Mouse (Mus musculus): ENCODE results near the gene Cpb1.

The Cpb1 gene

GRCm38 (mm10) chr3:20275633-20276032 lies at the start of gene Cpb1:
TSS of gene Cpb1 (minus strand) at chr3:20275733.
- DNase-seq (ENCODE audit: low spot score) = no peak

GRCm38 (mm10) chr3:20317233-20317632 lies 41.7 kb upstream of the Cpb1 start:
- DNase-seq (ENCODE audit: low spot score) = no peak

DNA sequence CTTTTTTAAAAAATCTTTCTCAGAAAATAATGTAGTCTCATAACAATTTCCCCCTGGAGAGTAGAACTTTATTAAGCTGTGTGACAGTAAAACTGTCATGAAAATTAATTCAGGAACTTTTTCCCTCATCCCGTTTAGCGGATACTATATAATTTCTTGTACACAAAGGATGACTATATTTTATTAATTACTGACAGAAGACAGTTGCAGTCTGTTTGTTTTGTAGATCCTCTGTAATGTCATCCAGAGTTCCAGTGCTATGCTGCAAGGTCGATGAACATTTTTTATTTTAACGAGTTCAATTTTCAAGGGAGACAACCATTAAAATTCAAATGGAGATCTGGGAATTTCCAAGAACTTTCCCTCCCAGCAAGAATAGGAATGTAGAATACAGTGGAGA lies 33.6 kb upstream of the Cpb1 start:
- DNase-seq (ENCODE audit: low spot score) = no peak

DNA sequence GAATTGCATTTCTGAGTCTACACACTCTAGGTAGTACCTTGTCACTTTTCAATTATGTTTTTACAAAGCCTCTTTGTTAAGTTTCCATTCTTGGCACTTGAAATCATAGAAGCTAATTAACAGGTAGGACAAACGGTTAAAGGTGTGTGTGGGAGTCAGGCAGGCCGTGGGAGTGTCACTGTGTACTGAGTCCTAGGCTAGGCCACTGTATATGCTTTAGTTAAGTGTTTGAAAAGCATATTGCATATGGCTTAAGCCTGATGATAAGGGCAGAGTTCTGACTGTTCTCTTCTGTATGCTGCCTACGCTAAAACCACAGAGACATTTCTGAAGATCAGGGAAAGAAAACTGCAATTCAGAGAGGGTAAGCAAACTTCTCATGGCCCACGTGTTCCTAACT lies 31.7 kb upstream of the Cpb1 start:
- DNase-seq (ENCODE audit: low spot score) = no peak

- DNase-seq (ENCODE audit: low spot score) = no peak
Observed at GRCm38 (mm10) chr3:20304758-20305352, 29.3 kb upstream of the Cpb1 start.

- DNase-seq (ENCODE audit: low spot score) = no peak
Observed at GRCm38 (mm10) chr3:20295546-20295945, 20.0 kb upstream of the Cpb1 start.

- DNase-seq (ENCODE audit: low spot score) = peak; percentile 63
Observed at GRCm38 (mm10) chr3:20294542-20295348, 19.2 kb upstream of the Cpb1 start.

GRCm38 (mm10) chr3:20291370-20291769 lies 15.8 kb upstream of the Cpb1 start:
- no peak for DNase-seq (ENCODE audit: low spot score)

DNA sequence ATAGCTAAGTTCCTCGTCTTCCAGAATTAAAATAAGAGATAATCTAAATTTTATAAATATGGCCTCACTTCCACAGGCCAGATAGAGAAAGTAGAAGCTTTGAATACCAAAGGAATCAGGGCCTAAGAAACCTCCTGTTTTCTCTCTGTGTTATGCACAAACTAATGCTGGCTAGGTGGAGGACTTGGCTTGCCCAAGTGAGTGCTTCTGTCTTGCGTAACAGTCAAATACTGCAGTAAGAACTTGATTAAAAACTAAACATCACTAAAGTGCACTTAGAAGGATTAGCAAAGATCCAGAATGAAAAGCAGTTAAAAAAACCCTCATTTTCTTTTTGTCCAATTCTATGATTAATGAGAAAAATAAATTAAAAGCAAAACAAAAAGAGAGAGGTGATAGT lies 13.2 kb upstream of the Cpb1 start:
- no peak for DNase-seq (ENCODE audit: low spot score)

GRCm38 (mm10) chr3:20281796-20282195 lies 6.3 kb upstream of the Cpb1 start:
- DNase-seq (ENCODE audit: low spot score) = no peak

DNA sequence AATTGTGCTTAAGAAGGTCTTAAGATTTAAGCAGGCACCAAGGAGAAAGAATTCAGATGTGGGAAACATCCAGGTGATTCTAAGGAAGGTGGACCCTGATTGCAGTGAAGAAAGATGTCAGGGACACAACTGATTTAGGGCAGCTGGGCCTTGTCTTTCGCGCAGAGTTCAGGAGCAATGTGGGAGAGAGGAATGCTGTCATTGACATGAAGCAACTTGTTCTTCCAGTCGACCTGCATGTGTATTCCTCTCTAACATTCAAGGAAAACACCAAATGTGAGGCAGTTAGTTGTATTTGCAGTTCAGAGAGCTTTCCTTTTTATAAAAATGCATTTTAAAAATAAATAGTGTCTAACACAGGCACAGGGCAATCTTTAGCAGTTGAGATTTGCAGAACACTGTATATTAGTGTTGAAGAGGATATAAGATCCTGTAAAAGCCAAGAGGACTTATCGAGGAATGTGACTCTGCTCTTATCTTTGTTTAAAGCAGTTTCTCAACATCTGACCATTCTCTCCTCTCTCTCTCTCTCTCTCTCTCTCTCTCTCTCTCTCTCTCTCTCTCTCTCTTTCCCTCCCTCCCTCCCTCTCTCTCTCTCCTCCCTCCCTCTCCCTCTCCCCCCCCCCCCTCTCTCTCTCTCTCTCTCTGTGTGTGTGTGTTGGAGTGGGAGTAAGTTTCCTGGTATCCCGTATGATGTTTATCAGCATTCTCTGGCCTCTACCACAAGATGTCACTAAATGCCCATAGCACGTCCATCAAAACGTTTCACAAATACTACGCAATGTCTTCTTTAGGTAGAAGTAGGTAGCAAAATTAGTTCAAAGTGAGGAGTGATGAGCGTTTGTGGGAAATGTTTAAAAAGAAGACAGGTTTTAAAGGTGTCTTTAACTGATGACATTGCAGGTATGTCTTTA lies 20.7 kb downstream of the Cpb1 start:
- DNase-seq (ENCODE audit: low spot score) = peak; percentile 33

- DNase-seq (ENCODE audit: low spot score) = no peak
Observed at GRCm38 (mm10) chr3:20243913-20244312, 31.6 kb downstream of the Cpb1 start.

DNA sequence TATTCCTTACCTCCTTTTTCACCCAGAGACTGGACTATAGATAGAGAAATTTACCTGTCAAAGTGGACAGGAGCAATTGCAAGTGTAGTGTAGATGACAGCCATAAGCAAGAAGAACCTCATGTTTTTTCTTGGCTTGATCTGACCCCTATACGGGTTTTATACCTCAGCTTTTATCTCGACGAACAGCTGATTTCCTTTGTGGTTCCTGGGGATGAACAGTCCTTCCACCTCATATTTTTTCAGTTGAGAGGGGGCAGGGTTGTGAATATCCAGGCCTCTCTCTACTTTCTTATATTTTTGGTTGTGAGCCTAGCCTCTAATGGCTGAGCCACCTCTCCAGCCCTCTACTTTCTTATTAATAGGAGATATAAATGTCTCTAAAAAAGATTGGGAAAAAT lies 33.5 kb downstream of the Cpb1 start, which contains the start of gene Cpa3:
Gene Cpa3 (minus strand): TSS at position 132 of the 400 bp plus-strand sequence.
- no peak for DNase-seq (ENCODE audit: low spot score)

DNA sequence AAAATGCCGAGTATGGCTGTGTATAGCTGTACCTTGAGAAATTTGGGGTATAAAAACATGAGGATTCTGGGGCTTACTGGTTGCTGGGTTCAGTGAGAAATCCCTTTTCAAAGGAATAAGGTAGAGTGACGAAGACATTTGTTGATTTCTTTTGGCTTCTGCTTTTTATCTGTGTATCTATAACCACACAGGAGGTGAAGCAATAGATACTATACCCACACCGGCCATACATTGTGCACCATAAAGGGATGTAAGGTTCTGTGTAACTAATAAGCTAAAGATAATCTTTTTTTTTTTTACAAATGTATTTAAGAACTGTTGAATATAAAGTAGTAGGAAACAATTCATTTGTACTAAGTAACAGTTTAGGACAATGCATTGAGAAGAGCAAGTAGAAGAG lies 35.8 kb downstream of the Cpb1 start:
- DNase-seq (ENCODE audit: low spot score) = no peak

DNA sequence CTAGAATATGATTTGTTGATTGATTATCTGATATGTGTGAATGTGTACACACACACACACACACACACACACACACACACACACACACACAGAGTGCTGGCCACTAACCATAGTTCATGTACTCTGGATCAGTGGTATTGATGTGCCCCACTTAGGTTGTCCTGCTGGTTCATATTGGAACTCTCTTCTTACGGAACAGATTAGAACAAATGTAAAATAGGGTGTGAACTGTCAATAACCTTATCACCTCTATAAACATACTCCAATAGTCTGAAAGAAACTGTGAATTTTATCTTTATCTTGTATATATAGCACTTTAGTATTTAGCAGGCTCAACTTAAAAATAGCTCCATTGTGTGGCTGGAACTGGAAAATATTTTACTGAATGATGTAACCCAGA lies 38.6 kb downstream of the Cpb1 start:
- no peak for DNase-seq (ENCODE audit: low spot score)

DNA sequence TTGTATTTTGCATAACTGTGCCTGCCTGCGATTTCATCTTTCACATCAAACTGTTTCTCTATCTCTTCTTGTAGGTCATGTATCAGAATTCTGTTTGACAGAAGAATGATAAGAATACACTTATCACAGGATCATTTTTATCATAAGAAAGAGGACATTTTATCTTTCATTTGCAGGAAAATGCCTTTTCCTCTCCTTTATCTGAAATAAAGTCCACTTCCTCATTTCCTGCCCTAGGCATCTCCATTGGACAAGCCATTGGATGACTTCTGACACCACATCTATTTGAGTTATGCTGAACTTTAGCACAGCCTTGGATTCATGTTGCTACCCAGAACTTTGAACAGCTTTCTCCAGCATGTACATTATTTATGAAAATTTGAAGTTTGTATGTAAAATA lies 46.5 kb downstream of the Cpb1 start:
- DNase-seq (ENCODE audit: low spot score) = no peak

DNA sequence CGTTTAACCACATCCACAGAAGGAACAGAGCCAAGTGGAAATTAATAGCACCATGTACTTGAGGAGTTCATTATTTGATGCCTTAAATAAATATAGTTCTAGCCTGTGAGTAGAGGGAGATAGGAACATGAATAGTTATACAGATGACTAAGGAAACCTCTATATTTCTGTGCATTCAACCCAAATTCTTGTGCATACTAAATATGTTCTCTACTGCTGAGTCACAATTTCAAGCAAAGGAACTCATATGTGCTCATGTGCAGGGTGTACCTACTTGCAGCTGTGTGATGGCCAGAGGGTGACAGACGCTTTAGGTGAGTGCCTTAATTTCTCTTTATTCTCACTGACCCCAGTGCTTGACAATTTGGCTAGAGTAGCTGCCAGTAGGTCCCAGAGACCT lies 50.1 kb downstream of the Cpb1 start:
- no peak for DNase-seq (ENCODE audit: low spot score)

- no peak for DNase-seq (ENCODE audit: low spot score)
Observed at GRCm38 (mm10) chr3:20222926-20223698, 52.4 kb downstream of the Cpb1 start.

DNA sequence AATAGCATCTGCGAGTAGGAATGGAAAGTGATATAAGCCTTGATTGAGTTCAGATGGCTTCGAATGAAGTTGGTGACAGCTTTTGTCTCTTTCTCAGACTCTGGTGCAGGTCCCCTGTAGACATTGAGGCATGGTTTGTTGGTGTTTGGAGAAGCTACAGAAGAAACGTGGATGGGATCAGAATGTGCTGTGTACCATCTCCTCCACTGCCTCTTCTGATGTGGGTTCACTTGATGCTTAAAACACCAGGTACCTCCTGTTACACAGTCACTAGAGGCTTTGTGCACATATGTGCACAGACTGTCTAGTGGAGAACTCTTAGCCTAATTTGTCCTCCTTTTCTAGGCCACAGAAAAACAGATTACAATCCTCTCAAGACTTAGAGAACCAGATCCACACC lies 53.4 kb downstream of the Cpb1 start:
- DNase-seq (ENCODE audit: low spot score) = no peak

DNA sequence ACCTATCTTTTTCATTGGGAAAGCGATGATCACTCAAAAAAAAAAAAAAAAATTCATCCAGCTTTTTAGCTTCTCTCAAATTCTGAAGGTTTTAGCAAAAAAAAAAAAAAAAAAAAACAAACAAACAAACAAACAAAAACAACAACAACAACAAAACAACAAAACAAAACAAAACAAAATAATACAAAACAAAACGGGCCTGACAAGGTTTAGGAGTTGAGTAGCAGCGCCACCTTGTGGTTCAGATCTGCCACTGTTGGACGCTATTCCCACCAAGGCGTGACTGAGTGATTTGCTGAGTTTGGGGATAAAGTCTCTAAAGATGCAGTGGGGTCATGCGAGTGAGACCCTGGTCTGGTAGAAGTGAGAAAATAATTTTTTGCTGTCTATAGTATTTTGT lies 76.7 kb downstream of the Cpb1 start:
- DNase-seq (ENCODE audit: low spot score) = peak; percentile 81
